ENCODE assay signal across 9 mouse cellular contexts in the genomic region with DNA sequence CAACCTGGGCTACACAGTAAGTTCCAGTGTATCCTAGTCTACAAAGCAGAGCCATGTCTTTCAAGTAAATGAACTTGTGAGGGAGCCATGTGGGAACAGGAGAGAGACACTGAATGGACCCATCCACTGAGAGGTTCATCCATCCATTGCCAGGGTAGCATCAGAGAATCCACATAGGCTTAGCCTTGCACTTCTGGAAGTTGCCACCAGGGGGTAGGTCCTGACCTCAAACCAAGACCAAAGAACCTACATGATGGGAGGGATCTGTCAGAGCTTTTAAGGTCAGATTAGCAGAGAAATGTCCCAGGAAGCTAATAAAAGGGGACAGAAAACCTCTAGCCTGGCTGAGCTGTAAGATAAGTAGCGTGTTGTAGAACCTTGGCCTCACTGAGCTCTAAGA. TPM values are rescaled to one million over a fixed set of nuclear protein-coding genes. Genes with fewer than 3 reads are reported as not detected.
DNase-seq lines count a peak whose midpoint lies in the region; ATAC-seq and TF ChIP-seq lines count a peak whose summit lies in the region.
"Had no signal": no experiment of that assay in that cellular context is flagged by ENCODE, and none has a peak within 500 bp of the region (broad histone marks: within the 10 kb centered on the region; RNA-seq: fewer than 3 reads in every experiment).

No protein-coding gene starts in this region.

- H3K9ac ChIP-seq in midbrain, postnatal 0 days (replicated peaks; ENCODE audit: low read length, poor library complexity, severe bottlenecking) = no peak overlapping the region

- H3K4me1 ChIP-seq in midbrain, postnatal 0 days (ENCODE audit: insufficient read depth, low read length) = no peaks in the 10 kb centered on the region

- H3K9me3 ChIP-seq in midbrain, postnatal 0 days (ENCODE audit: low read length) = no peaks in the 10 kb centered on the region

- H3K4me2 ChIP-seq in midbrain, postnatal 0 days (ENCODE audit: low read depth, low read length, poor library complexity, severe bottlenecking) = no peak overlapping the region

- no peaks in the 10 kb centered on the region for H3K27me3 ChIP-seq in midbrain, postnatal 0 days (ENCODE audit: insufficient read depth, low read length)

- TF ChIP-seq CTCF in midbrain, postnatal 0 days (IDR thresholded peaks at IDR 0.05) = peak; percentile 81

- H3K4me3 ChIP-seq in midbrain, postnatal 0 days (ENCODE audit: low read depth, low read length) = no peak overlapping the region
- H3K4me3 ChIP-seq: myocyte had no signal

- no peak overlapping the region for H3K27ac ChIP-seq in midbrain, postnatal 0 days (ENCODE audit: low read depth, low read length)

- WGBS in midbrain, postnatal 0 days = 50% methylated on average over 1 of the region's 1 CpGs

- no peak for ATAC-seq in midbrain, postnatal 0 days (ENCODE audit: low FRiP score)

- DNase-seq in ovary, postnatal 14 days (ENCODE audit: low spot score) = peak; percentile 27
- no peak for DNase-seq in ovary, adult 18-20 months (ENCODE audit: low spot score)
- peak; percentile 76 for DNase-seq in R1 (ENCODE audit: low read depth, low spot score)
- peak; percentile 46 for DNase-seq in cerebellum, adult 9-11 months
- DNase-seq in gastrocnemius, postnatal 10 days = peak; percentile 63
- DNase-seq in layer of hippocampus, postnatal 10 days (ENCODE audit: low spot score in 2 of 2) = peak; percentile 58 to 70
- peak; percentile 41 for DNase-seq in midbrain, postnatal 0 days (ENCODE audit: low spot score)
- DNase-seq in thymus, postnatal 25 days = peak; percentile 61

- H3K36me3 ChIP-seq in midbrain, postnatal 0 days (ENCODE audit: insufficient read depth, low read length) = peaks cover 16% of the 10 kb centered on the region

RNA-seq across cellular contexts. Expression of a gene that starts 22.6 kb away (rescaled TPM):
- under 1 TPM; 0.75 to 0.81 TPM for total RNA-seq in gastrocnemius, postnatal 10 days (2021)
- 10 to 100 TPM; 93.2 to 95.1 TPM for total RNA-seq in layer of hippocampus, postnatal 10 days (2021)
- 81.3 and 92.6 TPM in 2 replicates for total RNA-seq in midbrain, postnatal 0 days (2014; rRNA removed)
- polyA plus RNA-seq in midbrain, postnatal 0 days (2015; fragmentation: Nextera tagmentation; extraction: Ambion mirVana) = 56.6 and 66.1 TPM in 2 replicates

Comparison
In these comparisons a context has a peak if more than half of its experiments do, and no peak if none do; other contexts are left out.
1. RNA of a gene that starts 22.6 kb away (total RNA-seq): 93.2 to 95.1 TPM in layer of hippocampus, postnatal 10 days and 81.3 to 92.6 TPM in midbrain, postnatal 0 days; 0.75 to 0.81 TPM in gastrocnemius, postnatal 10 days; every median in the first group is over 10 times any median in the second.